Mouse (Mus musculus): ENCODE measurements around the gene Cartpt. TPM values are rescaled to one million over a fixed set of nuclear protein-coding genes. Genes with fewer than 3 reads are reported as not detected.
A peak's percentile ranks its signal among the peaks of the same experiment; 100 is the strongest.
"Not testable (repeated sequence)": the region's sequence is repeated elsewhere in the genome, so short reads cannot be mapped to it uniquely, and the experiment has no call there.

The Cartpt gene
- polyA plus RNA-seq, 1 experiment from 2014 or later, result 0.25 TPM

GRCm38 (mm10) chr13:99855229-99855628, 45.7 kb downstream of the Cartpt start:
- H3K9ac ChIP-seq, result no peak overlapping the region
- no peaks in the 10 kb centered on the region for H3K27me3 ChIP-seq
- ATAC-seq (replicated peaks; ENCODE audit: insufficient number of reproducible peaks, insufficient read depth, low FRiP score, low read depth), result no peak
- H3K4me1 ChIP-seq (replicated peaks), result peaks cover 11% of the 10 kb centered on the region
- no peaks in the 10 kb centered on the region for H3K36me3 ChIP-seq
- H3K4me2 ChIP-seq, result no peak overlapping the region
- 78% methylated on average over 5 of the region's 5 CpGs for WGBS
- no peaks in the 10 kb centered on the region for H3K9me3 ChIP-seq (replicated peaks)
- H3K27ac ChIP-seq, result no peak overlapping the region
- H3K4me3 ChIP-seq, result no peak overlapping the region

GRCm38 (mm10) chr13:99853131-99853530, 47.8 kb downstream of the Cartpt start:
- ATAC-seq (replicated peaks; ENCODE audit: insufficient number of reproducible peaks, insufficient read depth, low FRiP score, low read depth), result no peak

DNA sequence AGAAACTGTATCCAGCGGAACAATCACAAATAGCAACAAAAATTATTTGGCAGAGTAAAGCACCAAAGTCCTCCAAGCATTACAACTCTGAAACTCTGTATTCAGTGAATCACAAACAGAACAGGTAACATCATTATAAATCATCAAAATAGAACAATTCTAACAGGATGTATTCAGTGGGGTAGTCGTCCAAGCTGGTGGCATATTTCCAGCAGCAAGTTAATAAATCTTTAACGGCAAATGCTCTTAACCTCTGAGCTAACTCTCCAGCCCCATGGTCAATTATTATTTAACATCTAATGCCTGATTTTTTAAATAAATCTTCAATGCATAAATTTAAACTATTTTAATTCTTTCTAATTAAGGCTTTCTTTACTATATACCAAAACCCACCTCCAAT, 48.5 kb downstream of the Cartpt start:
- not testable (repeated sequence) for H3K9me3 ChIP-seq (replicated peaks); H3K4me2 ChIP-seq; H3K36me3 ChIP-seq; H3K9ac ChIP-seq; H3K27ac ChIP-seq; H3K27me3 ChIP-seq; H3K4me3 ChIP-seq; ATAC-seq (replicated peaks; ENCODE audit: insufficient number of reproducible peaks, insufficient read depth, low FRiP score, low read depth)
- peaks cover 10% of the 10 kb centered on the region for H3K4me1 ChIP-seq (replicated peaks)
- 63% methylated on average over 3 of the region's 3 CpGs for WGBS

More at GRCm38 (mm10) chr13:99853131-99853530, 47.8 kb downstream of the Cartpt start:
- no peak overlapping the region for H3K9ac ChIP-seq
- no peak overlapping the region for H3K4me3 ChIP-seq
- H3K36me3 ChIP-seq, result no peaks in the 10 kb centered on the region
- no peaks in the 10 kb centered on the region for H3K9me3 ChIP-seq (replicated peaks)
- H3K27me3 ChIP-seq, result no peaks in the 10 kb centered on the region
- 72% methylated on average over 2 of the region's 2 CpGs for WGBS
- H3K4me1 ChIP-seq (replicated peaks), result peaks cover 11% of the 10 kb centered on the region
- H3K4me2 ChIP-seq, result no peak overlapping the region
- no peak overlapping the region for H3K27ac ChIP-seq

DNA sequence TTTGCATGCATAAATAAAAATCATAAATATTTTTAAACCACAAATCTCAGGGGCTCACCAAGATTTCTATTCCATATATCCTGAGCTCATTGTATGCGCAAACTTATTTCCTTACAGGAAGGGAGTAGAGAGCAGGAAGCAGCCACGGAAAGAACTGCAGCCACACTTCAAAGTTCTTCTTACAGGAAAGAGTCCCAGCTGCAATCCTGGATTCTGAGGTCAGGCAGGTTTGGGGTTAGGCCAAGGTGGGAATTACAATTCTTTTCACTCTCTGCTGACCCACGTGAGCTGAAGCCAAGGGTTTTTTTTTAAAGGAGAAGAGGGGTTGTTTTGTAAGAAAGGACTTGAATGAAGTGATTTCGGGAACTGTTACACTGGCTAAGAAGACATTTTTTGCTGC, 49.9 kb downstream of the Cartpt start:
- H3K27ac ChIP-seq, result peak overlapping the region; percentile 52; the same call in 1 of the 2 replicates
- WGBS, result 33% methylated on average over 4 of the region's 4 CpGs

DNA sequence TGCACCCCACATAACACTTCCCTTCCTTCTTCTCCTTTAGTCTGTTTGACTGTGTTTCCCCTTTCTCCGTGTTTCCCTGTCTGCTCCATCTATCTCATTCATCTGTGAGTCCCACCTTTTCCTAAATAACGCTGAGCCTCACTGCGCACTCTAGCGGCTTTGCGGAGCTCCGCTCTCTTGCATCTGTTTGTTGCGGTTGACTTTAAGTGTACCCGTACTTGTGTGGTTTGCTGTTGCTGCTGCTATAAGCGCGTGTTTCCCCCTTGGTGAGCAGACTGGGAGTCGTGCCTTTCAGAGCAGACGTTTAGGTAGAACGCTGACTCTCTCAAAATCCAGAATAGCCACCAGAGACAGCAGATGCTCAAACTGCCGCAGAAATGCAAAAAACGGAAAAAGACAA, 51.3 kb downstream of the Cartpt start:
- Histone ChIP-seq H3K4me1 (replicated peaks) (peaks cover 13% of the 10 kb centered on the region), H3K36me3 (no peaks in the 10 kb centered on the region), H3K9me3 (replicated peaks) (no peaks in the 10 kb centered on the region), H3K4me2 (no peak overlapping the region; the same call in 1 of the 2 replicates), H3K27ac (no peak overlapping the region), H3K9ac (no peak overlapping the region), H3K27me3 (no peaks in the 10 kb centered on the region), H3K4me3 (no peak overlapping the region)
- WGBS, result 32% methylated on average over 15 of the region's 15 CpGs
- ATAC-seq (replicated peaks; ENCODE audit: insufficient number of reproducible peaks, insufficient read depth, low FRiP score, low read depth), result no peak

More for the DNA sequence above, 49.9 kb downstream of the Cartpt start:
- Histone ChIP-seq H3K4me3 (no peak overlapping the region), H3K4me1 (replicated peaks) (peaks cover 13% of the 10 kb centered on the region), H3K9ac (no peak overlapping the region), H3K4me2 (peak overlapping the region; percentile 24), H3K36me3 (no peaks in the 10 kb centered on the region), H3K27me3 (no peaks in the 10 kb centered on the region), H3K9me3 (replicated peaks) (no peaks in the 10 kb centered on the region)
- ATAC-seq (replicated peaks; ENCODE audit: insufficient number of reproducible peaks, insufficient read depth, low FRiP score, low read depth), result no peak

Other genes with a start within 250 kb of the Cartpt start
- gene Mccc2, start 114.5 kb upstream of the Cartpt start, polyA plus RNA-seq (2015; fragmentation: Nextera tagmentation; extraction: Ambion mirVana), result 28.9 and 30.8 TPM in 2 replicates
- 21.1 and 22.5 TPM in 2 replicates for gene Bdp1, start 203.0 kb upstream of the Cartpt start, polyA plus RNA-seq (2015; fragmentation: Nextera tagmentation; extraction: Ambion mirVana)
- 91.4 and 125 TPM in 2 replicates for gene Serf1, start 206.9 kb upstream of the Cartpt start, polyA plus RNA-seq (2015; fragmentation: Nextera tagmentation; extraction: Ambion mirVana)
- gene Smn1, start 223.8 kb upstream of the Cartpt start, polyA plus RNA-seq (2015; fragmentation: Nextera tagmentation; extraction: Ambion mirVana), result 21.4 and 27.5 TPM in 2 replicates